Mouse (Mus musculus) cerebellum, adult 9-11 months (tissue): ENCODE measurements around the gene Olfr1307.

ENCODE experiments used
- DNase-seq: peaks from one replicate; pipeline ENCODE4 v3.0.0; 2022

Olfr1307 gene

GRCm38 (mm10) chr2:111949340-111949739 lies at the start of gene Olfr1307:
Olfr1307 (minus strand) TSS chr2:111949440.
- DNase-seq = no peak

GRCm38 (mm10) chr2:111990181-111990580 lies 40.9 kb upstream of the Olfr1307 start, which contains the start of gene Olfr1309:
Olfr1309 (minus strand) TSS chr2:111990281.
- no peak for DNase-seq

- no peak for DNase-seq
Observed at GRCm38 (mm10) chr2:111964844-111965243, 15.6 kb upstream of the Olfr1307 start, which contains the start of gene Olfr1308. Olfr1308 (minus strand) TSS chr2:111964944.

GRCm38 (mm10) chr2:111916171-111916570 lies 33.1 kb downstream of the Olfr1307 start, which contains the start of gene Olfr1306:
Olfr1306 (minus strand) TSS chr2:111916271.
- no peak for DNase-seq
